20 mouse cellular contexts compared by ENCODE assay signal in genomic region chr7:74505635-74506034, GRCm38 (mm10). TPM values are rescaled to one million over a fixed set of nuclear protein-coding genes. Genes with fewer than 3 reads are reported as not detected.
A peak's percentile ranks its signal among the peaks of the same experiment; 100 is the strongest.
DNase-seq lines count a peak whose midpoint lies in the region; ATAC-seq lines count a peak whose summit lies in the region.
"Had no signal": no experiment of that assay in that cellular context is flagged by ENCODE, and none has a peak within 500 bp of the region (broad histone marks: within the 10 kb centered on the region; RNA-seq: fewer than 3 reads in every experiment).

No protein-coding gene starts in this region.

- H3K27ac ChIP-seq in heart, embryonic 12.5 days (ENCODE audit: poor library complexity, severe bottlenecking): no peak overlapping the region
- H3K27ac ChIP-seq in forebrain, embryonic 16.5 days (ENCODE audit: low read length): no peak overlapping the region
- H3K27ac ChIP-seq: embryonic facial prominence, embryonic 15.5 days; forebrain, embryonic 10.5 days; heart, embryonic 15.5 days; hindbrain, embryonic 13.5 days; hindbrain, postnatal 0 days had no signal

- H3K36me3 ChIP-seq in heart, embryonic 12.5 days: peaks cover 7% of the 10 kb centered on the region
- no peaks in the 10 kb centered on the region for H3K36me3 ChIP-seq in forebrain, embryonic 16.5 days (ENCODE audit: control insufficient read depth, insufficient read depth)
- H3K36me3 ChIP-seq: forebrain, embryonic 10.5 days; heart, embryonic 15.5 days had no signal

- peaks cover 21% of the 10 kb centered on the region for H3K4me1 ChIP-seq in heart, embryonic 12.5 days (replicated peaks)
- no peaks in the 10 kb centered on the region for H3K4me1 ChIP-seq in forebrain, embryonic 16.5 days (replicated peaks; ENCODE audit: control insufficient read depth, insufficient read depth, low read length)
- H3K4me1 ChIP-seq: embryonic facial prominence, embryonic 15.5 days had no signal

- no peak overlapping the region for H3K9ac ChIP-seq in heart, embryonic 12.5 days
- H3K9ac ChIP-seq in forebrain, embryonic 16.5 days (replicated peaks; ENCODE audit: low read depth, low read length): no peak overlapping the region
- H3K9ac ChIP-seq: embryonic facial prominence, embryonic 15.5 days; heart, embryonic 15.5 days; hindbrain, embryonic 13.5 days had no signal

- no peaks in the 10 kb centered on the region for H3K9me3 ChIP-seq in heart, embryonic 12.5 days (replicated peaks)
- no peaks in the 10 kb centered on the region for H3K9me3 ChIP-seq in forebrain, embryonic 16.5 days (ENCODE audit: control insufficient read depth, low read length)
- H3K9me3 ChIP-seq: embryonic facial prominence, embryonic 15.5 days; forebrain, embryonic 10.5 days; heart, embryonic 15.5 days; hindbrain, embryonic 13.5 days had no signal

- H3K4me2 ChIP-seq in heart, embryonic 12.5 days: no peak overlapping the region
- H3K4me2 ChIP-seq in forebrain, embryonic 16.5 days (ENCODE audit: low read length): no peak overlapping the region
- H3K4me2 ChIP-seq: embryonic facial prominence, embryonic 15.5 days; heart, embryonic 15.5 days; hindbrain, embryonic 13.5 days had no signal

- H3K27me3 ChIP-seq in heart, embryonic 12.5 days (replicated peaks): no peaks in the 10 kb centered on the region
- H3K27me3 ChIP-seq in forebrain, embryonic 16.5 days (replicated peaks; ENCODE audit: control insufficient read depth, insufficient read depth, low read length): peaks cover 7% of the 10 kb centered on the region; the same call in 1 of the 2 replicates
- H3K27me3 ChIP-seq: embryonic facial prominence, embryonic 15.5 days; heart, embryonic 15.5 days had no signal

- DNase-seq in cerebellum, adult 11-12 months: peak; percentile 60
- DNase-seq in cerebellum, adult 11 months: no peak
- peak; percentile 69 for DNase-seq in cerebellum, adult 9-10 months
- peak; percentile 35 to 42 for DNase-seq in cerebellum, postnatal 36 days
- DNase-seq in thymus, postnatal 0 days (ENCODE audit: low spot score): no peak
- DNase-seq: adrenal gland, postnatal 14 days; embryo, embryonic 11 days; gastrocnemius, postnatal 36 days; heart, adult 11 months; heart, postnatal 14 days; kidney, adult 11 months had no signal

- H3K4me3 ChIP-seq in heart, embryonic 12.5 days: no peak overlapping the region
- H3K4me3 ChIP-seq in forebrain, embryonic 16.5 days (replicated peaks; ENCODE audit: low read length): no peak overlapping the region
- H3K4me3 ChIP-seq: embryonic facial prominence, embryonic 15.5 days; erythroblast, embryonic 14.5 days; forebrain, embryonic 10.5 days; heart, embryonic 15.5 days; hindbrain, embryonic 13.5 days had no signal

- 85% methylated on average over 10 of the region's 10 CpGs for whole genome bisulfite sequencing in heart, embryonic 12.5 days
- WGBS in forebrain, embryonic 16.5 days: 53% methylated on average over 10 of the region's 10 CpGs

- ATAC-seq in heart, embryonic 12.5 days (ENCODE audit: insufficient number of reproducible peaks, low FRiP score): no peak
- ATAC-seq in forebrain, embryonic 16.5 days: no peak
- ATAC-seq: forebrain, embryonic 14.5 days; hindbrain, postnatal 0 days had no signal

RNA-seq across cellular contexts. Expression of gene Slco3a1, which starts 48.9 kb away (rescaled TPM):
- 11.0 and 11.3 TPM in 2 replicates for polyA plus RNA-seq in thymus, postnatal 0 days (2015; fragmentation: Nextera tagmentation; extraction: Ambion mirVana)
- polyA plus RNA-seq in heart, embryonic 12.5 days (2016; fragmentation: Nextera tagmentation; extraction: Ambion mirVana): 29.8 and 33.6 TPM in 2 replicates
- polyA plus RNA-seq in forebrain, embryonic 16.5 days (2015; fragmentation: Nextera tagmentation; extraction: Ambion mirVana): 18.6 and 24.2 TPM in 2 replicates

Comparison
In these comparisons a context has a peak if more than half of its experiments do, and no peak if none do; other contexts are left out.
1. DNase-seq: peak in cerebellum, adult 11-12 months (single experiment), cerebellum, adult 9-10 months (single experiment) and cerebellum, postnatal 36 days (2 of 2); none in cerebellum, adult 11 months (single experiment) and thymus, postnatal 0 days (single experiment).